Mouse (Mus musculus): Measurements from ENCODE around the gene Mapk8ip3. TPM values are rescaled to one million over a fixed set of nuclear protein-coding genes. Genes with fewer than 3 reads are reported as not detected.

Mapk8ip3 gene
- polyA plus RNA-seq, 1 experiment from 2014 or later: 30.1 TPM

DNA sequence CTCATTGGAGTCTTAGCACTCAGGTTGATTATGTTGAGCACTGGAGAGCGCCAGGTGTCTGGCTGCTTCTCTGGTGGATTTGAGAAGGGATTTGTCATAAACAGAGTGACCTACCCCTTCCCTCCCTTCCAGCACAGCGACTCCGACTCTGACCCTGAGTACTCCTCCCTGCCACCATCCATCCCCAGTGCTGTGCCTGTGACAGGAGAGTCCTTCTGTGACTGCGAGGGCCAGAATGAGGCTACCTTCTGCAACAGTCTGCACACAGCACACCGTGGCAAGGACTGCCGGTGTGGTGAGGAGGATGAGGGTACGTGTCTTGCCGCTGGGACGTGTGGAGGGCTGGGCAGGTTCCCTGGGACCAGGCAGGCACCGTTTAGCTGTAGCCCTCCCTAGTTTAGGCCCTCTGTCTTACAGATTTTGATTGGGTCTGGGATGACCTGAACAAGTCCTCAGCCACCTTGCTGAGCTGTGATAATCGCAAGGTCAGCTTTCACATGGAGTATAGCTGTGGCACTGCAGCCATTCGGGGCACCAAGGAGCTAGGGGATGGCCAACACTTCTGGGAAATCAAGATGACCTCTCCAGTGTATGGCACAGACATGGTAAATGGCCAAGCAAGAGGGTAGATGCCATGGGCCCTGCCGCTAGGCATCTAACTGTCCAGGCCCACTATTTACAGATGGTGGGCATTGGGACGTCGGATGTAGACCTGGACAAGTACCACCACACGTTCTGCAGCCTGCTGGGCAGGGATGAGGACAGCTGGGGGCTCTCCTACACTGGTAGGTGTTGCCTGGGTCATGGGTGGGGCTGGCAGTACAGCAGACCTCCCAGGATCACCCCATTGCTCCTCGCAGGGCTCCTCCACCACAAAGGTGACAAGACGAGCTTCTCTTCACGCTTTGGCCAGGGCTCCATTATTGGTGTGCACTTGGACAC lies 46.4 kb downstream of the Mapk8ip3 start:
- Histone ChIP-seq H3K9me3 (replicated peaks; ENCODE audit: control insufficient read depth, low read length) (no peaks in the 10 kb centered on the region), H3K9ac (ENCODE audit: low read length) (no peak overlapping the region), H3K27ac (ENCODE audit: low read length) (no peak overlapping the region), H3K4me3 (ENCODE audit: low read length) (no peak overlapping the region), H3K4me2 (ENCODE audit: low read depth, low read length) (no peak overlapping the region), H3K4me1 (ENCODE audit: control insufficient read depth, insufficient read depth, low read length) (peaks cover 24% of the 10 kb centered on the region), H3K27me3 (ENCODE audit: control insufficient read depth, insufficient read depth, low read length) (no peaks in the 10 kb centered on the region), H3K36me3 (ENCODE audit: control insufficient read depth, insufficient read depth) (peaks cover 28% of the 10 kb centered on the region)
- ATAC-seq (replicated peaks; ENCODE audit: extremely low read depth, insufficient read depth, low FRiP score): no peak
- 85% methylated on average over 19 of the region's 19 CpGs for WGBS

- 87% methylated on average over 3 of the region's 3 CpGs for WGBS
- no peak for ATAC-seq (replicated peaks; ENCODE audit: extremely low read depth, insufficient read depth, low FRiP score)
These were observed 47.9 kb downstream of the Mapk8ip3 start for GRCm38 (mm10) chr17:24888862-24889261.

DNA sequence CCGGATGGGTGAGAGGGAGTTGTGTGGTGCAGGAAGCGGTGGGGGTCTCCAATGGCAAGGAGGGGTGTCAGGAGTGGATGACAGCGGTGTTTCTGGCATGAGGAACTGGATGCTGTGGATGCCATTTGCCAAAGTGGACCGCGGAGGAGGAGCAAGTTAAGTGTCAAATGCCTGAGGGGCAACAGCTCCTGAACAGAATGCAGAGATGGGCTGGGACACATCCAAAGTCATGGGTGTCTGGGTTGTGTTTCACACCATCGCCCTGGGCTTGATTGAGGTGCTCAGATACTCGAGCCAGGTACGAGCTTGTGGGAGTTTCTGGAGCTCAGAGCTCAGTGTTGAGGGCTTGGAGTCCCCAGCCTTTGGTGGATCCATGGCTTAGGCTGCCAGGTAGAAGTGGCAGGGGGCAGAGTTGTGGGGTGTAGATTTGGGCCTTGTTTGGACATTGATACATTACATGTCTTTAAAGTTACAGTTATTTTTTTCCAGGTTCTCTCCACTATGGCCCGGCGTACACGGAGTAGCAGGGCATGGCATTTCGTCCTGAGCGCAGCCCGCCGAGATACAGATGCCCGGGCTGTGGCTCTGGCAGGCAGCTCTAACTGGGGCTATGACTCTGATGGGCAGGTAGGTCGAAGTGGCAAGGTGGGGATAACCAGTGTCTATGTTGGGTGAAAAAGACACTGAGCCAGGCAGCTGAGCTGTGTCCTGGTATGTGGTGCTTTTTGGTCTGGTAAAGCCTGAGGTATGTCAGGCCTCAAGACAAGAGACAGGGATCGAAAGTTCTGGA lies 49.3 kb downstream of the Mapk8ip3 start:
- Histone ChIP-seq H3K9me3 (replicated peaks; ENCODE audit: control insufficient read depth, low read length) (no peaks in the 10 kb centered on the region), H3K4me3 (ENCODE audit: low read length) (peak overlapping the region; percentile 97), H3K27ac (ENCODE audit: low read length) (peak overlapping the region; percentile 80; the same call in 1 of the 2 replicates), H3K36me3 (ENCODE audit: control insufficient read depth, insufficient read depth) (peaks cover 27% of the 10 kb centered on the region), H3K9ac (ENCODE audit: low read length) (peak overlapping the region; percentile 94), H3K4me2 (ENCODE audit: low read depth, low read length) (peak overlapping the region; percentile 98), H3K4me1 (ENCODE audit: control insufficient read depth, insufficient read depth, low read length) (peaks cover 20% of the 10 kb centered on the region), H3K27me3 (ENCODE audit: control insufficient read depth, insufficient read depth, low read length) (no peaks in the 10 kb centered on the region)
- ATAC-seq (replicated peaks; ENCODE audit: extremely low read depth, insufficient read depth, low FRiP score): no peak
- WGBS: 58% methylated on average over 18 of the region's 18 CpGs

More at GRCm38 (mm10) chr17:24888862-24889261, 47.9 kb downstream of the Mapk8ip3 start:
- Histone ChIP-seq H3K4me2 (ENCODE audit: low read depth, low read length) (no peak overlapping the region), H3K4me1 (ENCODE audit: control insufficient read depth, insufficient read depth, low read length) (peaks cover 23% of the 10 kb centered on the region), H3K27ac (ENCODE audit: low read length) (no peak overlapping the region), H3K9ac (ENCODE audit: low read length) (no peak overlapping the region), H3K36me3 (ENCODE audit: control insufficient read depth, insufficient read depth) (peaks cover 28% of the 10 kb centered on the region), H3K9me3 (replicated peaks; ENCODE audit: control insufficient read depth, low read length) (no peaks in the 10 kb centered on the region), H3K4me3 (ENCODE audit: low read length) (no peak overlapping the region), H3K27me3 (ENCODE audit: control insufficient read depth, insufficient read depth, low read length) (no peaks in the 10 kb centered on the region)

GRCm38 (mm10) chr17:24886932-24887271 lies 49.9 kb downstream of the Mapk8ip3 start:
- H3K36me3 ChIP-seq (ENCODE audit: control insufficient read depth, insufficient read depth): peaks cover 24% of the 10 kb centered on the region

DNA sequence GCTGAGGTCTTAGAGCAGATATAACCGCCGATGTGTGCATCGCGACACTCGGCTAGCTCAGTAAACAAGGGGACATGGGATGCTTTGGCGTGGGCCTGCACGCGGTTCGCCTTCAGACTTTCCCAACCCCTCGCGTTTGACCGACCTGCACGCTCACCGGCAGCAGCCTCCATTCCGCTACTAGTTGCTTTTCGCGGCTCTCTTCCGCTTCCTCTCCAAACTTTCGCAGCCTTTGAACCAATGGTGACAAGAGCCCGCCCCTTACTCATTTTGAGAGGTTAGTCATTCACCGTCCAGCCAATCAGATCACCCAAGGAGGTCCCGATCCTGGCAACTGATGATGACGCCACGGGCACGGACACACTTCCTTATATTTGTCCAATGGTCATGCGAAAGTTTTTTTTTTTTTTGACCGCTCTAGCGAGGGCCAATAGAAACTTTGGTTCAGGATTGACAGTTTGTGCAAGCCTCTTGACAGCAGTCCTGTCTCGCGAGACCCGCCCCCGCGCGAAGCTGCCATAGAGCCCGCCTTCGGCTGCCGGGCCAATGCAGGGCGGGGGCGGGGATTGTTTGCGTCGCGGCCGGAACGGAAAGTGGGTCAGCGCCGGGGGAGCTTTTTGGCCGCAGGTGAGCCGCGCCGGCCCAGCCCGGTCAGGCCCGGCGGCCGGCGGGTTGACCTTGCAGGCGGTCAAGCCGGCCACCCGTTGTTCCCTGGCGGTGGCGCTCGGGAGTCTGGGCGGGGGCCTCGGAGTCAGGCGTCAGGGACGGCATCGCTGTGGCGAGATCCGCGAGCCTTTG lies 50.4 kb downstream of the Mapk8ip3 start, which contains the start of the genes Nubp2 and Spsb3:
Gene Nubp2, minus strand, starts transcription at position 216 of the 798 bp plus-strand sequence.
Gene Spsb3, plus strand, starts transcription at position 510 of the 798 bp plus-strand sequence.
- H3K9ac ChIP-seq (ENCODE audit: low read length): peak within 1 kb of the TSS; percentile 94
- no peaks in the 10 kb centered on the region for H3K27me3 ChIP-seq (ENCODE audit: control insufficient read depth, insufficient read depth, low read length)
- H3K27ac ChIP-seq (ENCODE audit: low read length): peak within 1 kb of the TSS; percentile 80
- H3K4me1 ChIP-seq (ENCODE audit: control insufficient read depth, insufficient read depth, low read length): peaks cover 20% of the 10 kb centered on the region
- peak within 1 kb of the TSS; percentile 98 for H3K4me2 ChIP-seq (ENCODE audit: low read depth, low read length)
- under 1% methylated on average over 69 of the region's 69 CpGs for WGBS
- H3K4me3 ChIP-seq (ENCODE audit: low read length): peak within 1 kb of the TSS; percentile 97
- ATAC-seq (replicated peaks; ENCODE audit: extremely low read depth, insufficient read depth, low FRiP score): peak; percentile 95
- H3K36me3 ChIP-seq (ENCODE audit: control insufficient read depth, insufficient read depth): peaks cover 23% of the 10 kb centered on the region
- H3K9me3 ChIP-seq (replicated peaks; ENCODE audit: control insufficient read depth, low read length): no peaks in the 10 kb centered on the region

More at GRCm38 (mm10) chr17:24886932-24887271, 49.9 kb downstream of the Mapk8ip3 start:
- Histone ChIP-seq H3K9ac (ENCODE audit: low read length) (peak overlapping the region; percentile 94), H3K4me2 (ENCODE audit: low read depth, low read length) (peak overlapping the region; percentile 98), H3K9me3 (replicated peaks; ENCODE audit: control insufficient read depth, low read length) (no peaks in the 10 kb centered on the region), H3K4me3 (ENCODE audit: low read length) (peak overlapping the region; percentile 97), H3K4me1 (ENCODE audit: control insufficient read depth, insufficient read depth, low read length) (peaks cover 20% of the 10 kb centered on the region), H3K27me3 (ENCODE audit: control insufficient read depth, insufficient read depth, low read length) (no peaks in the 10 kb centered on the region), H3K27ac (ENCODE audit: low read length) (peak overlapping the region; percentile 80)
- peak; percentile 2; the same call in 1 of the 2 replicates for ATAC-seq (replicated peaks; ENCODE audit: extremely low read depth, insufficient read depth, low FRiP score)
- WGBS: under 1% methylated on average over 18 of the region's 18 CpGs

DNA sequence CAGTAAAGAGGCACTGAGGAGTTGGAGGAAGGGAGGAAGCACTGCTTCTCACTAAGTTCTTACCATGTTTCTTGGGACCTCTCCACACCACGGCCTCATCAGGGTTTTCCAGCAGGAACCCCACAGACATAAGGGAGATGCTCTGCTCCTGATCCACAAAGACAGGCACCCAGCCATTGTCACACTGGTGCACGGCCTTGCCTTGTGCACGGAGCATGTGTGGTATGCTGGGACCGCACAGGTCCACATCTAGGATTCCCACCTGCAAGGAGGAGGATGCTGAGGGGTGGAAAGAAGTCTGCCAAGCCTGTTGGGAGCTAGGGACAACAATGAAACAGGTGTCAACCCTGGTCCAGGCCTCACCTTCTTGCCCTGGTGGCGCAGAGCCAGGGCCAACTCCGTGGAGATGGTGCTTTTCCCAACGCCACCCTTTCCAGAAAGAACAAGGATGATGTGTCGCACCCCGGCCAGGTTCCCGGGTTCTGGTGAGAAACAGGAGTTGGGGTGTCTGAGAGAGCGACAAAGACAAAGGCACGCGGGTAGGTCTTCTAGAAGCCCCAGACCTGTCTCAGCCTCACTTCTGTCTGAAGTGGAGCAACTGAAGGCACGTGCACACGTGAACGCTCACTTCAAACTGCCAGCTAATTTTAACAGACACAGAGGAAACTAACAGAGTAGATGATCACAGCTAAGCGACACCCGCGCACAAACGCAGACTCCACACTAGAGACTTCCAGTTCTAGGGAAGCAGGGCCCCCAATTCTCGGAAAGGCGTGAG lies 51.2 kb downstream of the Mapk8ip3 start:
- Histone ChIP-seq H3K9ac (ENCODE audit: low read length) (peak overlapping the region; percentile 74), H3K4me3 (ENCODE audit: low read length) (peak overlapping the region; percentile 76), H3K27me3 (ENCODE audit: control insufficient read depth, insufficient read depth, low read length) (no peaks in the 10 kb centered on the region), H3K36me3 (ENCODE audit: control insufficient read depth, insufficient read depth) (peaks cover 18% of the 10 kb centered on the region), H3K27ac (ENCODE audit: low read length) (no peak overlapping the region), H3K4me1 (ENCODE audit: control insufficient read depth, insufficient read depth, low read length) (peaks cover 20% of the 10 kb centered on the region), H3K4me2 (ENCODE audit: low read depth, low read length) (peak overlapping the region; percentile 96), H3K9me3 (replicated peaks; ENCODE audit: control insufficient read depth, low read length) (no peaks in the 10 kb centered on the region)
- no peak for ATAC-seq (replicated peaks; ENCODE audit: extremely low read depth, insufficient read depth, low FRiP score)
- WGBS: 23% methylated on average over 22 of the region's 22 CpGs

- H3K9ac ChIP-seq (ENCODE audit: low read length): no peak overlapping the region
- no peaks in the 10 kb centered on the region for H3K9me3 ChIP-seq (replicated peaks; ENCODE audit: control insufficient read depth, low read length)
- WGBS: 70% methylated on average over 6 of the region's 6 CpGs
- no peak overlapping the region for H3K27ac ChIP-seq (ENCODE audit: low read length)
- no peak overlapping the region for H3K4me3 ChIP-seq (ENCODE audit: low read length)
- peaks cover 20% of the 10 kb centered on the region for H3K4me1 ChIP-seq (ENCODE audit: control insufficient read depth, insufficient read depth, low read length)
- no peak for ATAC-seq (replicated peaks; ENCODE audit: extremely low read depth, insufficient read depth, low FRiP score)
- no peak overlapping the region for H3K4me2 ChIP-seq (ENCODE audit: low read depth, low read length)
- H3K36me3 ChIP-seq (ENCODE audit: control insufficient read depth, insufficient read depth): peaks cover 14% of the 10 kb centered on the region; the same call in 1 of the 2 replicates
- no peaks in the 10 kb centered on the region for H3K27me3 ChIP-seq (ENCODE audit: control insufficient read depth, insufficient read depth, low read length)
These were observed 52.4 kb downstream of the Mapk8ip3 start for GRCm38 (mm10) chr17:24884391-24884790.
